Mouse (Mus musculus): ENCODE results near the gene Gm26965.

The Gm26965 gene

DNA sequence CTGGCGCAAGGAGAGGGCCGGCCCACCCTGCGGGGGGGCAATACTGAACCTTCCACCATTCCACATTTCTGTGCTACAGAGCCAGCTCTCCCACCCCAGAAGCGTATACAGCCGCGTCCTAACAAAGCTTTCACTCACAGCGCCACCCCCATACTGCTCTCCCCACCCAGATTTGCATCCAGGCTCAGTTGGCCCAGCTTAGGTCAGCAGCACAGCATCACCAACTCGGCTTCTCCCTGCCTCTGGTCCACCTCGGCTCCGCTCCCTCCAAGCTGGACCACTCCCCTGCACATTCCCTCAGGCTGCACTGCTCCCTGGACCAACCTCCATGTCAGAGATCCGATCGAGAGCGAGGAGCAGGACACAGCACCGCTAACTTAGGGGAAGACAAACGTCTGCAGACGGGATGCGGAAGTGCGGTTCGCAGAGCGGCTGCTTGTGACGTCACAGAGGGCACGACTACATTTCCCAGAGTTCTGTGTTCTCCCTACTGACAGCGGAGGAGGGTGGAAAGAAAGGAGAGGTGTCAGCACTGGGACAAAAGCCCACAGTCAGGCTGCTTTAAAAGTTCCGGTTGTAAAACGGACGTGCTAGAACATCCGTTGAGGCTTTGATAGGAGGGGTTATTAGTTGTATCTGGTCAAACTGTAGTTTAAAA lies at the start of gene Gm26965, which contains the start of gene Zfp87:
Gene Gm26965 (minus strand): TSS at position 399 of the 658 bp plus-strand sequence.
Gene Zfp87 (minus strand): TSS at position 425 of the 658 bp plus-strand sequence.
- peak; percentile 85 for DNase-seq

DNA sequence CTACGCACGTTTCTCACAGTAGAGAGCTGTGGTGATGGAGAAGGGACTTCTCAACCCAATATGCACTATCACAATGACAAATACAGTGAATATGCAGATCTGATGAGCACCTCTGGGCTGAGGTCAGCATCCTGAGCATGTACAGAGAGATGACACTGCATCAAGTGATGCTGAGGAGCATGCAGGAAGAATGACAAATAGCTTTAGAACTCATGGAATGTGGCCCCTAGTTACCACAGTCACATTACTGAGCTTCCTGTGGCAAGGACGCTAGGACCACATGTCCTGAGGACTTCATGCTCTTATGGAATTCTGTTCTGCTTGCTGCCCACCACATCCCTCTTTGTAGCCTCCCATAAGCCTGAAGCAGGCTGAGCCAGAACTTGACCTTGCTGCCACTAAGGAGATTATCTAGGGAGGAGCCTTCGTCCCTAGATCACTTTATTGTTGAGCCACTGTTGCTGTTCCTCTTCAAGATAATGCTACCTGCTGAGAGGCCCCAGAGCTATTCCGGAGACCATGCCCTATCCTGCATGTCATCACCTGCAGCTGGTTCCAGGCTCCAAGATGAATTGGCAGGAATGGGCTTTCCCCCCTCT lies 46.7 kb upstream of the Gm26965 start:
- no peak for DNase-seq

DNA sequence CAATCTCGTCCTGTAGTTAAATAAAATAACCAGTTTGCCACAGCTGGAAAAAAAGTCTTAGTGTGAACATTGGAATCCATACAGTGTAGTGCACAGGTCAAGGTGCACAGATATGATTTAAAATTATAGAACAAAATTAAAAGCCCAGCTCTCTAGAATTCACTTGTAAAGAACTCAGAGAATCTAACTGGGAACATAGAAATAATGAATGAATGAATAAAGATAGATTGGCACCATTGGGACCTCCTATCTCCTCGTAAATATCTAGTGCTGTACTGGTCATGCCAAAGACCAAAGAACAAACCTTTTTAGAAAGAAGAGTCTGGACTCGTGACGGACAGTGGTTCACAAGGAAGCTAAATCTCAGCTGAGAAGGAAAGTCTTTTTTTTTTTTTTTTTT lies 27.8 kb upstream of the Gm26965 start, which contains the start of gene Zfp748:
Gene Zfp748 (minus strand): TSS at position 101 of the 400 bp plus-strand sequence.
- DNase-seq = no peak

DNA sequence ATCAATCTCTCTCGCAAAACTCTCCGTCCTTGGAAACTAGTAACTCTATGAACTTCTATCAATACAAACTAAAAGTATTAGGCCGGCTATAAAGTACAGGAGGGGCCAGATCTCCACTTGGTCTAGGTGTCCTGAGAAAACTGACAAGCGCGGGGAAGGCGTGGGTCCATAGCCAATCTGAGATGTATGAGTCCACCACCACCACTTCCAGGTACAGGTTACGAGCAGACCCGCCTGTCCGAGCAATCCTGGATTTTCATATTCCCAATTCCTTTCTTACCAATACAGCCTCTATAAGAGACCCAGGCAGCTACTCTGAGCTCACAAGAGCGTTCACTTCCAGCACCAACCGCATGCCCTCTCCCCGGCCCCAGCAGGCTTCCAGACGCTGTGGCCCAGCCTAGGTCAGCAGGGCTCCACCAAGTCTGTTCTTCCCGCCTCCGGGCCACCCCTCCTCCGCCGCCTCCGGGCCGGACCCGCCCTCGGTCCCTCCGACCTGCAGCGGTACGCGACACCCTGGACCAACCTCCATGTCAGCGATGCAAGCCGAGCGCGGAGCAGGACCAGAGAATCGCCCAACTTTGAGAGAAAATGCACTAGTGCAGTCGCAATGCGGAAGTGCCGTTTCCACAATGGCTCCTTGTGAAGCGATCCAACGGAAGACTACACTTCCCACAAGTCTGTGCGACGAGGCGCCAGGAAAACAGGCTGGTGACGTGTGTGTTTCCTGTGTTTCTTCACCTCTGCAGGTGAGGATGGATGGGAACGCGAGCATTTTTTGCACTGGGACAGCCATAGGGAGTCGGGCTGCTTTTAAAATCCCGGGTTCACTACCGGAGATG lies 26.8 kb upstream of the Gm26965 start:
- DNase-seq = peak; percentile 75 to 76

DNA sequence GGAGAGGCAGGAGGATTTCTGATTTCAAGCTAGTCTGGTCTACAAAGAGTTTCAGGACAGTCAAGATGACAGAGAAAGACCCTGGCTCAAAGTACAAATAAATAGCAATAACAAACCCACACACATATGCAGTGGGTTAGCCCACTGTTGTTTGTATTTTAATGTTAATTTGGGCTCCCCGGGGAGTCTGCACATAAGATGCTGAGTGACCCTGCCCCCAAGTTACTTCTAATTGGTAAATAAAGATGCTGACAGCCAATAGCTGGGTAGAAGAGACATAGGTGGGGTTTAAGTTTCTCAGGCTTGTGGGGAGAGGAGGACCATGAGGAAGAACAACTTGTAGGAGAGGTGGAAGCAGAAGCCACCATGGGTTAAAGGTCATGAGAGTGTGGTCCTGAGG lies 20.0 kb upstream of the Gm26965 start:
- DNase-seq = no peak

DNA sequence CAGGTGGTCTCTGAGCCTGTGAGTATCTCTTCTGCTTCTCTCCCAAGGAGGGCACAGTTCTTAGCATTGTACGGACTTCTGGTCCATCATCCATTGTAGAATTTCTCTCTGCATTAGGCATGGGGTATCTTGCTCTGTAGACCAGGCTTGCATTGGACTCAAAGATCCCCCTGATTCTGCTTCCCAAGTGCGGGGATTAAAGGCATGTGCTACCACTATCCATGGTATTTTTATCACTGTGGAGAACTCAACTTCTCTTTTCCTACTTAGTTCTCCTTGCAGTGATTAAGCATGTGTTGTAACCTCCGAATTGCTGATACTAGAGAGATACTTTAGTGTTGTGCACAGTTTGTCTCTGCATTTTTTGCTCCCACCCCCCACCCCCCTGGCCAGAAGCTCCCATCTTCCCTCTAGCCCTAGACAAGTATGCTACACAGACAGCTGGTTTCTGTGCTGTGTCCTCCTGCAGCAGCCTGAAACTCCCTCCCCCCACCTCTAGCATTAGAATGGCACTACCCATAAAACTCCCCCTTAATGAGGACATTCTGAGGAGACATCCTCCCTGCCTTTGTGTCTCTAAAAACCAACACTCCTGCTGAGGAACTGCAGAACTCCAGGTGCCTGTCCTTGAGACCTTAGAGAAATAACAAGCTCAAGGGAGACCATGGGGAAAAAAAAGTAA lies 1.2 kb upstream of the Gm26965 start:
- no peak for DNase-seq

DNA sequence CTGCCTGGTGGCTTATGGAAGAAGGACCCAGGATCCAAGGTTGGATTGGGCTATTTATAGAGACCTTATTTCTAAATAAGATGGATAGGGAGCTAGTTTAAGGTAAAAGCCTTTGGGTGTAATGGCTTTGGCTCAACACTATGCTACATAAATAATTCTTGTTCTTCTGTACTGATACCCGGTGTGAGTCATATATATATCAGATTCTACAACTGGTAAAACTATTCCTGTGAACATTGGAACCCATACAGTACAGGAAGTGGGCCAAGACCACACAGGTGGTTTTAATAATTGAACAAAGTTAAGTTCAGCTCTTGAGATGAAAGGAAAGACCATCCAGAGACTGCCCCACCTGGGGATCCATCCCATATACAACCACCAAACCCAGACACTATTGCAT lies 25.0 kb downstream of the Gm26965 start:
- DNase-seq = no peak

DNA sequence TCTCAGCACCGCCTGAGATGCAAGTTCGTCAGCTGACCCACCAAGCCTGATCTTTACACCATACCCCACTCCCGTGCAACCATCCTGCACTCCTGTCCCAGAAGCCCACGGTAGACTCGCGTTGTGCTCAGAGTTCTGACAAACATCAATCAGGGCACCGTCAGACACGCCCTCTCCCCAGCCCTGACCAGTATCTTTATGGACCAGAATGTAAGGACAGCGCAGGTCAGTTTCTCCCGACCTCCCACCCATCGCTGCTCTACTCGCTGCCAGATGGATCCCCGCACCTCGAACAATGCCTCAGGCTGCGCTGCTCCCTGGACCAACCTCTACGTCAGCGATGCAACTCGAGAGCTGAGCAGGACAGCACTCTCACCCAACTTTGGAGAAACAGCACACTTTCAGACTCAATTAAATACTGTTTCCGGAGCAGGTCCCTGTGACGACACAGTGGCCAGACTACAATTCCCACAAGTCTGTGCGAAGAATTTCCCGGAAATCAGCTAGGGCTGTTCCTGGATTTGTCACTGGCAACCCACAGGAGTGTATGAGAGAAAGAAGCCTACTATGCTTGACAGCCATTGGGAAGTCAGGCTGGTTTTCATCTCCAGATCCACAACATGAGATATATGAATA lies 25.7 kb downstream of the Gm26965 start, which contains the start of gene Zfp58:
Gene Zfp58 (minus strand): TSS at position 472 of the 636 bp plus-strand sequence.
- peak; percentile 65 to 76 for DNase-seq

DNA sequence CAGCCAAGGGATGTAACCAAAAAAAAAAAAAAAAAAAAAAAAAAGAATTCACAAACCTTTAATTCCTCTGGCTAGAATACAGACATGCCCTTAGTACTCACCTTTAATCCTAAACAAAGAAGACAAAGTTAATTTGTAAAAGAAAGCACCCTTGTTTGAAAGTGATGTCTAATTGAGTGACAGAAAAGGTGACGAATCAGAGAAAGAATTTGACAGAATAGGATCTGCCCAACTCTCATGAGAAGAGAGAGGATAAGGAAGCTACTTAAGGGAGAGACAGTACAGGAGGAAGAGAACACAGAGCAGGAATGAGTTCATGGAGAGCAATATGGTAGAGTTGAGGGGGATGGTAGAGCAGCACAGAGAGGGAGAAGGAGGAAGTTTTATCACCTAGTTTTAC lies 30.3 kb downstream of the Gm26965 start:
- no peak for DNase-seq

DNA sequence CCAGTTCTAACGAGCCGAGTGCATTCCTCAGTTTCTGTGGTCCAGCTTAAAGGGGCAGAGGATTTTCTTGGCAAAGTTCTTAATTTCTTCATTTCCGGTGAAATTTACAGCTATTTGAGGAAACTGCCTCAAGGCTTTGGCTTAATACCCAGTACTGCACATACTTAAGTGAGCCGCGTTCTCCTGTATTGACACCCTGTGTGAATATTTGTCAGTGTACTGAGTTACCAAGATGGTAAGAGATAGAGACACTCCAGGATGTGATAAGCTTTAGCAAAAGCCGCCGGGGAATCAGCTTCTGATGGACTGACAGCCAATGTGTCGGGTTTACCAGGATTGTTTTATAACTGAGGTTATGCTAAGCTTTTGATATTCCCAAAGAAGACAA lies 41.5 kb downstream of the Gm26965 start:
- DNase-seq = no peak

DNA sequence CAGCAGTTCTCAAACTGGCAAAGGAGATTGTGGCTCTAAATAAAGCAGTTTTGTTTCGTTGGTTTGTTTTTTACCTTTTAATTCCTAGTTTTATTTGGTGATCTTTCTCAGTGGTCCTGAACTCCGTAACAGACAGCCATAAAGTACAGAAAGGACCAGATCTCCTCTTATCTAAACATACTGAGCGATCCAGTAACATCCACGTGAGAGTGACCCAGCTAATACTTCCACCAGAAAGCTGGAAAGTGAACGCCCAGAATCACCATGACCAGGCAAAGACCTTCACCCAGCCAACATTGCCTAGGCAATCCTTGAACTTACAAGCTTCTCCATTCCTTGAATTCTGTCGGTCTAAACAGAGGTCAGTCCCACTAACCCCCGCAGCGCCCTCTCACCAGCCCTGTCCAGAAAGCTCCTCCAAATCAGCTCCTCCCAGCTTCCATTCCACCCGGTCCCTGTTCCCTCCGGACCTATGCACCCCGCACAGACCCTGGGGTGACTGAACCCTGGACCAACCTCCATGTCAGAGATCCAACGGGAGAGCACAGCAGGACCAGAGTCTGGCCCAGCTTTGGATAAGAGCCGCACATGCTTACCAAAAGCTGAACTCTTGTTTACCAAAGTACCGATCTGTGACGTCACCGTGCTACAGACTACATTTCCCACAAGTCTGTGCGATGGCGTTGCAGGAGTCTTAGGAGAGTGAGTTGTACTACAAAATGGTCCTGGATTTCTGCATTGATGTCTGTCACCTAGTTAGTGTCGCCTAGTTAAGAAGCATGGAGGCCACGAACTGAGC lies 42.1 kb downstream of the Gm26965 start, which contains the start of gene Zfp874b:
Gene Zfp874b (minus strand): TSS at position 634 of the 799 bp plus-strand sequence.
- DNase-seq = peak; percentile 67 to 84

DNA sequence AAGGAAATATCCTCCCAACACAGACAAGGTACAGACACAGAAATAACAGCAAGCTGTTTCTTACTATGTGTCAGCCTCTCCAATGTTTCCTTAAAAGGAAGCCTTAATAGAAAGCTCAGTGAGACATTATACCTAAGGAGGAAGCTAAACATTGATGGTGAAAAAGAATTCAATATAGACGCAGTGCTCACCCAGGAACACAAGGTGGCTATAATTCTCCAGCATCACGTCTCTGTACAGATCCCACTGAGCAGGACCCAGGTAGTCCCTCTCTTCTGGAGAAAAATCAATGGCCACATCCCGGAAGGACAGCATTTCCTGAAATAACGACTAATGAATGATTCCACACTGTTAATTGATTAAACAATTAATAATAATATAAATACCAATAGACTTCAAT lies 44.4 kb downstream of the Gm26965 start:
- no peak for DNase-seq

DNA sequence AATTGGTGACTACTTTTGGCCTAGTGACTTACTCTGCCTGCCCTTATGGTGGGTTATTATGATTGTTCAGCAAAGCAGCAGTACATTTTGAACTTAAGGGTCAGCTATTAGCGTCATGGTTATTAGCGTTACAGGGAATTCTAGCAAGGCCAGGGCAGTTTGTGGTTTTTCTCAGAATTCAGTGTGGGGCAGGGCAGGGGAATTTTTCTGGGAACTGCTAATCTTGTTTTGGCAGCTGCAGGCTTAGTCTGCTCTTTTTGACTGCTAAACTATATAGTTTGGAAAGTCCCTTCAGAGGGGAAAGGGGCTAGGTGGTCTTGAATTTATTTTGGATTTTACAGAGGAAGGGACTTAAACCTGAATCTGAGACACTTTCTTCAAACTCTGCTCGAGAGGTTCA lies 56.7 kb downstream of the Gm26965 start:
- DNase-seq = no peak

DNA sequence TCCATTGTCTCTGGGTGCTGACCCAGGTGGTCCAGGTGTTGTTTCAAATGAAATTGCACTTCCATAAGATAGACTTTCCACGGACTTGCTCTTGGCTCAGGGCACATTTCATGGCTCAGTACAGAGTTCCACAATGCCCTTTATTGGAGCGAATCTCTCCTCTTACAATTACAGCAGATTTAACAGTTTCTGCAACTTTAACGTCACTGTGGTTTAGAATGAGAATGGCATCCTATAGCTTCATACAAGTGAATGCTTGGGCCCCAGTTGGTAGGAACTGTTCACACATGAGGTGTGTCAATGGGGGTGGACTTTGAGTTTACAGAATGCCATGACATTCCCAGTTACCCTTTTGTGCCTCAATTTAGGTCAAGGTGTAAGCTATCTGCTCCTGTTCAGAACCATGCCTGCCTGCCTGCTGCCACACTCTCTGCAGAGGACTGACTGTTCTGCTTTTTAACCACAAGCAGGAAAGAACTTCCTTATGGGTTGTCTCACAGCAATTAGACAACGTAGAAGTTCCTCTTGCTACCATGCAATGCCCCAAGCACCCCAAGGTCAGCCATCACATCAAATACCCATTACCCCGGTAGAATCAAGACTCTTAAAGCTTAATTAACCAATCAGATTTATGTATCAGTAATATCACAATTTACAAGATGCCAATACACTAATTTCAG lies 62.3 kb downstream of the Gm26965 start:
- DNase-seq = peak in 1 of 2 experiments; percentile 17

DNA sequence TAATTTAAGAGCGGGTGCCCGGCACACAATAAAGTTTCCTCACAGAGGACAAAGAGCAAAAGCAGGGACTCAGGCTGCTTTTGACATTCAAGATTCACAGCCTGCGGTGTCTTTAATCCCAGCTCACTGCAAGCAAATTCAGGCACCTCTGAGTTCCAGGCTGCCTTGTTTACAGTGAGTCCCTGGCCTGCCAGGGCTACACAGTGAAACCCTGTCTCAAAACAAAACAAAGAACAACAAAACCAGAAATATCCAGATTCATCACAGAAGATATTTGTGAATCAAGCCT lies 74.0 kb downstream of the Gm26965 start:
- DNase-seq = peak in 1 of 2 experiments; percentile 19

DNA sequence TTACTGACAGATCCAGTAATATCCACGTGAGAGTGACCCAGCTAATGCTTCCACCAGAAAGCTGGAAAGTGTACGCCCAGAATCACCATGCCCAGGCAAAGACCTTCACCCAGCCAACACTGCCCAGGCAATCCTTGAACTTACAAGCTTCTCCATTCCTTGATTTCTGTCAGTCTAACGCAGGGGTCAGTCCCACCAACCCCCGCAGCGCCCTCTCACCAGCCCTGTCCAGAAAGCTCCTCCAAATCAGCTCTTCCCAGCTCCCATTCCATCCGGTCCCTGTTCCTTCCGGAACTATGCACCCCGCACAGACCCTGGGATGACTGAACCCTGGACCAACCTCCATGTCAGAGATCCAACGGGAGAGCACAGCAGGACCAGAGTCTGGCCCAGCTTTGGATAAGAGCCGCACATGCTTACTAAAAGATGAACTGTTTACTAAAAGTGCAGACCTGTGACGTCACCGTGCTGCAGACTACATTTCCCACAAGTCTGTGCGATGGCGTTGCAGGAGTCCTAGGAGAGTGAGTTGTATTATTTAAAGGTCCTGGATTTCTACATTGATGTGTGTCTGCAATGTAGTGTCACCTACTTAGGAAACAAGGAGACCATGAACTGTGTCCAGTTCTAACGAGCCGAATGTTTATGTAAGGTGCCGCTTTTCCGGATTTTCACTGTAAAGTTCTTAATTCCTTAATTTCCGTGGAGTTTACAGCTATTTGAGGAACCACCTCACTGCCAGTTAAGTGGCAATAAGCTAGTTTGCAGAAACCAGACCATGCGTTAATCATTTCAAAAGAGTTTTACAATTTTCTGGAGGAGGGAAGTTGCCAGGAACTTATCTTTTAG lies 74.6 kb downstream of the Gm26965 start, which contains the start of gene Zfp874a:
Gene Zfp874a (minus strand): TSS at position 453 of the 849 bp plus-strand sequence.
- DNase-seq = peak; percentile 77 to 84

Measured in spleen, adult 18-20 months (tissue).